Mouse (Mus musculus) hindbrain, embryonic 13.5 days (tissue): ENCODE results near the gene Itgb5. TPM values are rescaled to one million over a fixed set of nuclear protein-coding genes. Genes with fewer than 3 reads are reported as not detected.

ENCODE experiments used
- ATAC-seq: fragments of 200-750 bp; cut with Nextera tagmentation; 2 replicates; pipeline ENCODE4 v1.8.0; 2017; ENCODE audit warnings: moderate TSS enrichment; ENCODE audit not compliant: low FRiP score
- H3K27ac ChIP-seq: fragments of 300-500 bp; sonication (generic); 2 replicates; pipeline ENCODE4 v1.5.1; 2015; ENCODE audit warnings: inconsistent platforms, mild to moderate bottlenecking, moderate library complexity
- H3K27me3 ChIP-seq: fragments of 300-500 bp; sonication (generic); 2 replicates; pipeline ENCODE4 v1.6.1; 2015; ENCODE audit warnings: mild to moderate bottlenecking, inconsistent platforms
- H3K36me3 ChIP-seq: fragments of 300-500 bp; sonication (generic); 2 replicates; pipeline ENCODE4 v1.6.1; 2015; ENCODE audit warnings: mild to moderate bottlenecking, inconsistent platforms
- H3K4me1 ChIP-seq: fragments of 300-500 bp; sonication (generic); replicated peaks from 2 replicates; pipeline ENCODE4 v1.6.1; 2015; ENCODE audit warnings: inconsistent platforms
- H3K4me2 ChIP-seq: fragments of 300-500 bp; sonication (generic); 2 replicates; pipeline ENCODE4 v1.6.1; 2015; ENCODE audit warnings: inconsistent platforms, mild to moderate bottlenecking, moderate library complexity
- H3K4me3 ChIP-seq: fragments of 300-500 bp; sonication (generic); 2 replicates; pipeline ENCODE4 v1.5.1; 2015; ENCODE audit warnings: mild to moderate bottlenecking, inconsistent platforms
- H3K9ac ChIP-seq: fragments of 300-500 bp; sonication (generic); 2 replicates; pipeline ENCODE4 v1.6.1; 2015; ENCODE audit warnings: mild to moderate bottlenecking, inconsistent platforms
- H3K9me3 ChIP-seq: fragments of 300-500 bp; sonication (generic); 2 replicates; pipeline ENCODE4 v1.6.1; 2016; ENCODE audit warnings: inconsistent platforms
- WGBS: fragments of 180-500 bp; shearing (Covaris S2); methylation state at CpG from one replicate; pipeline ENCODE4 v1.1.7; 2015; 5-methylcytosine and 5-hydroxymethylcytosine counted together
- polyA plus RNA-seq: library from polyadenylated mRNA; unstranded; fragments of >200 nt; fragmentation: Nextera tagmentation; extraction: Ambion mirVana; gene quantifications from 2 replicates; pipeline ENCODE4 v1.2.1, GENCODE M21; 2015

Itgb5 gene
- polyA plus RNA-seq, 1 experiment from 2014 or later, result 11.0 TPM

GRCm38 (mm10) chr16:33928788-33929462, 99.5 kb downstream of the Itgb5 start:
- ATAC-seq, result no peak
- whole genome bisulfite sequencing, result 72% methylated on average over 9 of the region's 9 CpGs

DNA sequence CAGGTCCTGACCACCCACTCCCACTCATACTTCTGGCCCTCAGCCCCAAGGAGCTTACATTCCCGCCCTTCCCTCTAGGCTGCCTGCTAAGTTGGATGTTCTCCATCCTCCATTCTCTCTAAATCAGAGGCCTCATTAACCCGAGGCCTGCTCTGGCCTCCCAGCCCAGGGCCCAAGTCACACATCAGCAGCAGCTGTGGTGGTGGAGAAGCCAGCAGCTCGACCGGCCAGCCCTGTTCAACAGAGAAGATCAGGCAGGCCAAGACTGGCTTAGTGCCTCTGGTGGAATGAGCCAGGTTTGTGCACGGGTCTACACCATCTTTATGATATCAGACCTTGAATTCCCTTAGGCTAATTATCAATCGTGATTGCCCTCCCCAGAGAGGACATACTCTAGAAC, 101.3 kb downstream of the Itgb5 start:
- H3K27ac ChIP-seq, result no peak overlapping the region

More at GRCm38 (mm10) chr16:33928788-33929462, 99.5 kb downstream of the Itgb5 start:
- no peak overlapping the region for H3K27ac ChIP-seq
- H3K4me2 ChIP-seq, result no peak overlapping the region
- H3K9me3 ChIP-seq, result no peaks in the 10 kb centered on the region
- H3K4me1 ChIP-seq, result peaks cover 13% of the 10 kb centered on the region
- no peak overlapping the region for H3K9ac ChIP-seq
- no peaks in the 10 kb centered on the region; the same call in 1 of the 2 replicates for H3K27me3 ChIP-seq
- H3K36me3 ChIP-seq, result no peaks in the 10 kb centered on the region
- no peak overlapping the region for H3K4me3 ChIP-seq

GRCm38 (mm10) chr16:33931682-33932081, 102.2 kb downstream of the Itgb5 start:
- peaks cover 24% of the 10 kb centered on the region for H3K4me1 ChIP-seq
- no peak for ATAC-seq
- 62% methylated on average over 2 of the region's 2 CpGs for WGBS

More for the DNA sequence above, 101.3 kb downstream of the Itgb5 start:
- no peak overlapping the region for H3K9ac ChIP-seq
- no peak overlapping the region for H3K4me3 ChIP-seq
- no peaks in the 10 kb centered on the region for H3K9me3 ChIP-seq
- 93% methylated on average over 6 of the region's 6 CpGs for WGBS
- H3K27me3 ChIP-seq, result peaks cover 1% of the 10 kb centered on the region; the same call in 1 of the 2 replicates
- no peak for ATAC-seq
- peaks cover 24% of the 10 kb centered on the region for H3K4me1 ChIP-seq
- no peaks in the 10 kb centered on the region for H3K36me3 ChIP-seq
- H3K4me2 ChIP-seq, result no peak overlapping the region

DNA sequence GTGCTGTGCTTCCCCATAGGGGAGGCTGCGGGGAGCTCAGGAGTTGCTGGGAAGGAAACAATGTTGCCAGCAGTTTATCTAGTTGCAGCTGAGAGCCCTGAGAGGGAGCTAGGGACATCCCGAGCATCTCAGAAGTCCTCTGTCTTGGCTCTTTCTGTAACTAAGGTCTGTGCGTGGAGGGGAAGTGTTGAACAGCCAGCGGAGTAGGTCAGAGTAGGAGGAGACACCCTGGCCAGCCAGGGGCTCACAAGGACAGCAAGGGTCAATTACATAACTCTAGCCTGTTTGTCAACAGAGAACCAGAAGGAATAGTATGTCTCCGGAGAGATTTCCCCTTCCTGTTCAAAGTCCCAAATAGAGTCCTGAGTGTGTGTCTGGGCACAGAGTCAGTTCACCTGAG, 102.7 kb downstream of the Itgb5 start:
- Histone ChIP-seq H3K27me3 (peaks cover 3% of the 10 kb centered on the region; the same call in 1 of the 2 replicates), H3K4me3 (no peak overlapping the region), H3K36me3 (no peaks in the 10 kb centered on the region), H3K4me1 (peaks cover 24% of the 10 kb centered on the region), H3K27ac (no peak overlapping the region), H3K9me3 (no peaks in the 10 kb centered on the region), H3K4me2 (no peak overlapping the region), H3K9ac (no peak overlapping the region)
- ATAC-seq, result no peak
- WGBS, result 75% methylated on average over 5 of the region's 5 CpGs

More at GRCm38 (mm10) chr16:33931682-33932081, 102.2 kb downstream of the Itgb5 start:
- Histone ChIP-seq H3K36me3 (no peaks in the 10 kb centered on the region), H3K9ac (no peak overlapping the region), H3K4me3 (no peak overlapping the region), H3K4me2 (no peak overlapping the region), H3K27ac (no peak overlapping the region), H3K9me3 (no peaks in the 10 kb centered on the region), H3K27me3 (peaks cover 3% of the 10 kb centered on the region; the same call in 1 of the 2 replicates)

DNA sequence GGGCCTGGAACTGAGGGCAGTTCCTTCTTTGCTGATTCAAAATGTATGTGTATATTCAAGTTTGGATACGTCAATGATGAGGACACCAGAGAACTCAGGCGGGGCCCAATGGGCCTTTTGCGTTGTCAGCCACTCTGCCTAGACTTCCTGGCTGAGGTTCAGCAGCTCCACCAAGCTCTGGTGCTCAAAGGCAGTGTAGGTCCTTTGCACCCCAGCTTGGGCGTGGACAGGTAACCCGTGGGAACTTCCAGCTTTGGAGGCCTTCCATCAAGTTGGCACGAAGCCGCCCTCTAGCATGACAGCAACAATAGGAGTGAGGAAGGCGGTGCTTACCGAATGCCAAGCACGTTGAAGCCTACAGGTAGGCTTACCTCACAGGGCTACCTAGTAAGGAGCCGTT, 103.9 kb downstream of the Itgb5 start:
- no peaks in the 10 kb centered on the region for H3K36me3 ChIP-seq
- 94% methylated on average over 11 of the region's 11 CpGs for WGBS
- ATAC-seq, result no peak
- H3K9ac ChIP-seq, result no peak overlapping the region
- no peak overlapping the region for H3K4me2 ChIP-seq
- H3K9me3 ChIP-seq, result no peaks in the 10 kb centered on the region
- H3K27ac ChIP-seq, result no peak overlapping the region
- H3K4me1 ChIP-seq, result peaks cover 24% of the 10 kb centered on the region
- no peak overlapping the region for H3K4me3 ChIP-seq
- peaks cover 3% of the 10 kb centered on the region; the same call in 1 of the 2 replicates for H3K27me3 ChIP-seq

DNA sequence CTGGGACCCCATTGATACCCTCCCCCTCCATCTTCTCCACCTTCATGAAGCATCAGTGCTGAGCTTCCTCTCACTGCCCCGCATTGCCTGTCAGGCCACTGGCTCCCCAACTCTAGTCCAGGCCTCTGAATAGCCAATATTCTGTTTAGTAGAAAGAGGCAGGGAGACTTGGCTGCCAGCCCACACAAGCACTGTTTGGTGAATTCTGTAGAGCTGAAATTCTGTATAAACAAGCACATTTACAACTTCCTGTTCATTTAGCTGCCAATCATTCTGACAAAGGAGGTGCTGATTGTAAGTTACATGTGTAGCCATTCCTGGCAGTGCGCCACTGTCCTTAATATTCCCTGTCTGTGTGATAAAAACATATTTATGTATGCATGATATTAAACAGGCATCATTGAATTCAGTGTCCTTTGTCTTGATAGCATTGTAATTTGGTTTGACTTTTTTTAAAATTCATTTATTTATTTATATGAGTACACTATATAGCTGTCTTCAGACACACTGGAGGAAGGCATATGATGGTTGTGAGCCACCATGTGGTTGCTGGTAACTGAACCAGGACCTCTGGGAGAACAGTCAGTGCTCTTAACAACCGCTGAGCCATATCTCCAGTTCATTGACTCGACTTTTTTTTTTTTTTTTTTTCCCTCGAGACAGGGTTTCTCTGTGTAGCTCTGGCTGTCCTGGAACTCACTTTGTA, 105.4 kb downstream of the Itgb5 start:
- no peak for ATAC-seq
- WGBS, result 63% methylated on average over 5 of the region's 5 CpGs
- Histone ChIP-seq H3K4me2 (no peak overlapping the region), H3K27ac (peak overlapping the region; percentile 44; the same call in 1 of the 2 replicates), H3K4me1 (peaks cover 18% of the 10 kb centered on the region), H3K9me3 (no peaks in the 10 kb centered on the region), H3K9ac (peak overlapping the region; percentile 19; the same call in 1 of the 2 replicates), H3K36me3 (no peaks in the 10 kb centered on the region), H3K4me3 (no peak overlapping the region), H3K27me3 (peaks cover 3% of the 10 kb centered on the region; the same call in 1 of the 2 replicates)

DNA sequence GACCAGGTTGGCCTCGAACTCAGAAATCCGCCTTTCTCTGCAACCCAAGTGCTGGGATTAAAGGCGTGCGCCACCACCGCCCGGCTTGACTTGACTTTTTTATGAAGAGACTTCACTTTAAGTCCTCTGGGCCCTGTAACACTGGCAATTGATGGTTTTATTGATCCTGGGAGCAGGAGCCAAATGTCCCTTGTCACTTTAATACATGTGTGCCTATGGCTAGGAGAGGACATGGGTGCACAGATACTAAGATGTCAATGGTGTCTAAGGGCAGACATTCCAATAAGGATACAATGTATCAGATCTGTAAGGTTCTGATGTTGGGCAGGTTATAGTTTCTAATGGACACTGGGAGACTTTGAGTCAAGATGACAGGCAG, 105.9 kb downstream of the Itgb5 start:
- H3K4me2 ChIP-seq, result no peak overlapping the region
- no peak overlapping the region for H3K4me3 ChIP-seq
- ATAC-seq, result no peak
- no peaks in the 10 kb centered on the region for H3K9me3 ChIP-seq
- H3K4me1 ChIP-seq, result peaks cover 24% of the 10 kb centered on the region
- H3K9ac ChIP-seq, result no peak overlapping the region
- peaks cover 3% of the 10 kb centered on the region; the same call in 1 of the 2 replicates for H3K27me3 ChIP-seq
- 91% methylated on average over 6 of the region's 6 CpGs for WGBS
- no peak overlapping the region for H3K27ac ChIP-seq
- H3K36me3 ChIP-seq, result no peaks in the 10 kb centered on the region

- H3K36me3 ChIP-seq, result no peaks in the 10 kb centered on the region
- peaks cover 3% of the 10 kb centered on the region; the same call in 1 of the 2 replicates for H3K27me3 ChIP-seq
- H3K4me2 ChIP-seq, result no peak overlapping the region
- no peak overlapping the region for H3K27ac ChIP-seq
- no peaks in the 10 kb centered on the region for H3K9me3 ChIP-seq
- H3K9ac ChIP-seq, result no peak overlapping the region
- peaks cover 39% of the 10 kb centered on the region for H3K4me1 ChIP-seq
- 87% methylated on average over 4 of the region's 4 CpGs for WGBS
- no peak for ATAC-seq
- H3K4me3 ChIP-seq, result no peak overlapping the region
Observed at GRCm38 (mm10) chr16:33936885-33937284, 107.4 kb downstream of the Itgb5 start.

GRCm38 (mm10) chr16:33937567-33937966, 108.1 kb downstream of the Itgb5 start:
- H3K27me3 ChIP-seq, result peaks cover 3% of the 10 kb centered on the region; the same call in 1 of the 2 replicates
- peaks cover 45% of the 10 kb centered on the region for H3K4me1 ChIP-seq
- H3K9ac ChIP-seq, result no peak overlapping the region
- no peak overlapping the region for H3K4me3 ChIP-seq
- H3K27ac ChIP-seq, result no peak overlapping the region
- 75% methylated on average over 8 of the region's 8 CpGs for WGBS
- H3K4me2 ChIP-seq, result no peak overlapping the region
- no peaks in the 10 kb centered on the region for H3K9me3 ChIP-seq
- no peaks in the 10 kb centered on the region for H3K36me3 ChIP-seq
- ATAC-seq, result no peak

DNA sequence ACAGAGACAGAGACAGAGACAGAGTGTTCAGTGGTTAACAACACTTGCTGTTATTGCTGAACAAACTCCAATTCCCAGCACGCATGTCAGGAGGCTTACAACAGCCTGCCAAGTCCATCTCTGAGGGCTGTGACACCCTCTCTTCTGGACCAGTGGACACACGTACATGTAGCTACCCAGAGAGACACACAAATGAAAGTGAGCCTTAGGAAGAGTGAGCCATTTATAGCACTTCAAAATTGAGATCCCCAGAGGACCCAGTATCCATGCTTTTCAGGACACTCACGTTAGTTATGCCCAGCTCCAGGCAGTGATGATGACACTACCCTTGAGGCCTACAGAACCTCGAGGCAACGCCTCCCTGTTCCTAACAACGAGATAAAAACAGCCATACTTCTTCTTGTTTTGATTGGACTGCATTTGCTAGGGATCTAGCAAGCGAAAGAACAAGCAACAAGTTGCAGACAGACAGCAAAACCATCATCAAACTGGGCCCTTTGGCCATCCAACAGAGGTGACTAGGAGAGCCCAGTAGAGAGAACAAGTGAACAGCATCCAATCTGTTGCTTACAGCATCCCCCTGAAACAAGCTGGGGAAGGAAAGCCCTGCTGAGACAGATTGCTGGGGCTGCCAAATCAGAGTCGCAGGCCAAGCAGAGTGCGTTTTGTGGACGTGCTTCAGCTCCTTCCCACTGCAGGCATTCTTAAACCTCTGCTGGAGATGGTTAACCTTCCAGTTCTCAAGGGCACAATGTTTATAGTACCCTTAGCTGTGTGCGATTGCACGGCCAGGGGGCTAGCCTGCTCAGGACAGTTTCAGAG, 109.1 kb downstream of the Itgb5 start:
- no peak for ATAC-seq
- H3K4me2 ChIP-seq, result no peak overlapping the region
- WGBS, result 82% methylated on average over 12 of the region's 12 CpGs
- H3K9me3 ChIP-seq, result no peaks in the 10 kb centered on the region
- H3K36me3 ChIP-seq, result no peaks in the 10 kb centered on the region
- H3K27ac ChIP-seq, result no peak overlapping the region
- H3K27me3 ChIP-seq, result peaks cover 3% of the 10 kb centered on the region; the same call in 1 of the 2 replicates
- no peak overlapping the region for H3K4me3 ChIP-seq
- no peak overlapping the region for H3K9ac ChIP-seq
- H3K4me1 ChIP-seq, result peaks cover 50% of the 10 kb centered on the region

DNA sequence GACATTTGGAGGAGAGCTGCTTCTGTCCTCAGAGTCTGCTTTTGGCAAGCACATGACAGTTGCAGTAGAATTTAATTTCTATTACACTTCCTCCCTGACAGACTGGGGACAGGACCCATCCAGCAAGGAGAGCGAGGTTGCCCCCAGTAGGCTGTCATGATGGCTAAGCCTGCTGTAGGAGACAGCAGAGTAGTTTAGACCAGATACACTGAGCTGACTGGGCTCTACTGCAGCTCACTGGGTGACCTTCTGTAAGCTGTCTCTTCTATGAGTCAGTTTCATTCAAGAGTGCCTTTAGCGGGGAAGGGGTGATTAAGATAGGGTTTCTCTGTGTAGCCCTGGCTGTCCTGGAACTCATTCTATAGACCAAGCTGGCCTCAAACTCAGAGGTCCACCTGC, 109.7 kb downstream of the Itgb5 start:
- no peak overlapping the region for H3K4me3 ChIP-seq
- 89% methylated on average over 2 of the region's 2 CpGs for WGBS
- no peaks in the 10 kb centered on the region for H3K9me3 ChIP-seq
- H3K36me3 ChIP-seq, result no peaks in the 10 kb centered on the region
- no peak overlapping the region for H3K27ac ChIP-seq
- H3K4me1 ChIP-seq, result peaks cover 52% of the 10 kb centered on the region
- H3K9ac ChIP-seq, result no peak overlapping the region
- 0 out of 2 replicates have a peak, but pooled peaks cover 3% of the 10 kb centered on the region for H3K27me3 ChIP-seq
- no peak for ATAC-seq
- no peak overlapping the region for H3K4me2 ChIP-seq

DNA sequence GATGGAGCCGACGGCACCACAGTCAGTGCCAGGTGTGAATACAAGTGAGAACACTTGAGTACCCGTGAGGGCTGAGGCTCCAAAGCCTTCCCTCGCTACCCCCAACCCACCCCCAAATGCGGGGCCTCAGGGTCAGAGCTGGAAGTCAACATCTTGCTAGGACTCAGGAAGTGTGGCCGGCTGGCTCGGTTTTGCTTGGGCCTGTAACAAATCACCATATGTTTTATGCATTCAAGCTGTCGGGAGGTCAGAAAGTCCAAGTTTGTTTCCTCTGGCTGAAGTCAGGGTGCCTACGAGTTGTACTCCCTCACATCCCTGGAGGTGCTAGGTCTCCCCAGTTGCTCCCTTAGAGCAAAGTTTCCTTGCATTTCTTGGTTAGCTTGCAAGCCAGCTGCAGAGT, 110.2 kb downstream of the Itgb5 start:
- Histone ChIP-seq H3K36me3 (no peaks in the 10 kb centered on the region), H3K27ac (no peak overlapping the region), H3K4me1 (peaks cover 50% of the 10 kb centered on the region), H3K9ac (no peak overlapping the region), H3K4me2 (no peak overlapping the region), H3K27me3 (0 out of 2 replicates have a peak, but pooled peaks cover 3% of the 10 kb centered on the region), H3K9me3 (no peaks in the 10 kb centered on the region), H3K4me3 (no peak overlapping the region)
- WGBS, result 78% methylated on average over 9 of the region's 9 CpGs
- ATAC-seq, result no peak
